Mouse (Mus musculus) spleen, postnatal 36 days (tissue): ENCODE data around the gene Hsp90ab1.

Experiments
- DNase-seq, 2 experiments: peaks; one replicate each; pipeline ENCODE4 v3.0.0; 2022; ENCODE audit warnings: low spot score in 2 of 2, mixed read lengths in 1 of 2

Hsp90ab1 gene

DNA sequence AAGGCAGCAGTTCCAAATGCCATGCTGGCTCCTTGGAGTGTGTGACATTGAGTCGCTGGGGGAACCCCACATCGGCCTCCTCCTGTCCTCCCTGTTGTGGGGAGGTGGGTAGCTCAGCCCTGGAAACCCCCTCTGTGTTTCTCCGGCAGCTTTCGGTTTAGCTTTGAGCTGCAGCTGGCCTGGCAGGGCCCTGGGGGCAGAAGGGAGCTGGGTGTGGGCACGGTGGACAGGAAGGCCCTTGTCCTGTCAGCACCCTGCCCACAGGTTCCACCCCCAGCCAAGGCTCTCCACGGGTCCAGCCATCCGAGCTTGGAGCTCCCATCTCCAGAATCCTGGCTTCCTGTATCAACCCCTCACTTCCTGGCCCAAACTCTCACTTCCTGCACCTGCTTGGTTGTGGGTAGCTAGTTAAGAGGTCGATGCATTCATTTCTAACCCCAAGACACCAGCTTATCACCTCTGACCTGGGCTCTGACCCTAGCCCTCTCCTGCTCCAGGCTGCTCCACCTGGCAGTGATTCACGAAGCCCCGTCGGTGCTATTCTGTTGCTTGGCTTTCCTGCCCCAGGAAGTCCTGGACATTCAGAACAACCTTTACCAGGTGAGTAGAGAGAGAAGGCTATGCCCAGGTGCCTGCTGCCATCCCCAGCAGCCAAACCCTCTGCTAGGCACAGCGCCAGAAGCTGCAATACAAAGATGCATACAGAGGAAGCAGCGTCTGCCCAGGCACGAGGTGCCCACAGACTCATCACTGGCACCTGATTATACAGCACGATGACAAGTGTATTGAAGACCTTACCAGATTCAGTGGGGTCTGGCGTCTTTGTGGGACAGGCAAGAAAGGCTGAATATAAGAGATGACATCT is 14.8 kb downstream of the Hsp90ab1 start:
- peak; percentile 65 to 66 for DNase-seq

DNA sequence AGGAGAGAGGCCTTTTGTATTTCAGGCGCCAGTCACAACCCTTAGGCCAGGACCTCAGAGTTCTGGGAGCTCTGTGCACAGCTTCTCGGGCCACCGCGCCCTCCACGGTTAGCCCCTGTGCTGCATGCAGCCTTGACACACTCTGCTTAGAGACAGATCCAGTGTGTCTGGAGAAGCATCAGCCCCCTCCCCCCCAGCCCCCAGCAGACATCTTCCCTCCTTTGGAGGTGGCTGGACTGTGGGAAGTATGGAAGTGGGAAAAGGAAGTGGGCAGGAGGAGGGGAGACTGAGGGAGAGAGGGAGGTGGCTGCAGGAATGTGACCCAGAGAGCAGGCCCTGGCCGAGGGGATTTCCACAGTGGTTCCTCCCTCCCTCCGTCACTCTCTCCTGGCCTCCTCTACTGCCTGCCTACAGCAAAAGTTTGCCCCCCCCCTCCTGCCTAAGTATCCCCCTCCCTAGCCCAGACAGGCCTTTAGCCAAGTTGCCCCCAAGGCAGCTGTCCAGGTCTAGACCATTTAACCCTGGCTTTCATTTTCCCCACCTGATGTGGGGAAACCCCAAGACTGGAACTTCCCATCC is 15.7 kb downstream of the Hsp90ab1 start:
- peak; percentile 53 to 55 for DNase-seq

DNA sequence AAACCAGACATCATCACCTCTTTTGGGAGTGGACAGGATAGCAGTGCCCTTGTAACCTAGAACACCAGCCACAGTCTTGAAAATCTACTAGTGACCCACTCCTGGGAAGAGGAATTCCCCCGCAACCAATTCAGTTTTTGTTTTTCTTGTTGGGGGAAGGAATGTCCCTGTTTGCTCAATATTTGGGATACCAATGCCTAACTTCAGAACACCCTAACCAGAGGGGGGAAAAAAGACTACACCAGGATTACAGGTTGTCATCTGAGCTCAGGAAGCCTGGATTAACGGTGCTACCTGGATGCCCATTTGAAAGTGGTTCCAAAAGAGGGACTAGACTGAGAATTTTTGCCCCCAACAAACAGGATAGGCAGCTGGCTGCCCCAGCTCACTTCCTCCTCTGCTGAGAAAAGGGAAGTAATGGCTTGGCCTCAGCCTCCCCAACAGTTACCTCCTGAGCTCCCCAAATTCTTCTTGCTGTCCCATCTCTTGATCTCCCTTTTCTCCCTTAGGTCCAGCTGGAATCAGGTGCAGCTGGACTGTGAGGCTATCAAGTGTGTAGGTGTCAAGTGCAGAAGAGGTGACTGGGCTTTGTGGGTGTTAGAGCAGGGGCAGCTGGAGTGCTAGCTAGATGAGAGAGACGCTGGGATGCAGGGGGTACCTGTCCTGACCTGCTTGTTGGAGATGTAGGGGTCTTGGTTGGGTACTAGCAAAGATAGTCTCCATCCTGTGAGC is 16.4 kb downstream of the Hsp90ab1 start:
- peak; percentile 68 for DNase-seq

GRCm38 (mm10) chr17:45556107-45556489 is 17.0 kb downstream of the Hsp90ab1 start:
- DNase-seq: peak in 1 of 2 experiments; percentile 28

- DNase-seq: peak; percentile 98
Observed at GRCm38 (mm10) chr17:45555452-45556106, 17.5 kb downstream of the Hsp90ab1 start, which contains the start of gene Nfkbie. TSS of gene Nfkbie (plus strand) at chr17:45555703.

- peak; percentile 50 to 52 for DNase-seq
Observed at GRCm38 (mm10) chr17:45554420-45554819, 18.7 kb downstream of the Hsp90ab1 start.

DNA sequence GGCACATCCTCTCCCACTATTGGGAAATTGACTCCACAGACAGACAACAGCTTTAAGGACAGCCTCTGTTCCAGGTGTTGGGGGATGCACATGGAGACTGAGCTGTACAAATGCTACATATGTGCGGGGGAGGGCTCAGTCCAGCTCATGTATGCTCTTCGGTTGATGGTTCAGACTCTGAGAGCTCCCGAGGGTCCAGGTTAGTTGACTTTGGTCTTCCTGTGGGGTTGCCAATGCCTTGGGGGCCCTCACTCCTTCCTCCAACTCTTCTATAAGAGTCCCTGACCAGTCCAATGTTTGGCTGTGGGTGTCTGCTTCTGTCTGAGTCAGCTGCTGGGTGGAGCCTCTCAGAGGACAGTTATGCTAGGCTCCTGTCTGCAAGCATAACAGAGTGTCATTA is 20.0 kb downstream of the Hsp90ab1 start:
- DNase-seq: no peak

DNA sequence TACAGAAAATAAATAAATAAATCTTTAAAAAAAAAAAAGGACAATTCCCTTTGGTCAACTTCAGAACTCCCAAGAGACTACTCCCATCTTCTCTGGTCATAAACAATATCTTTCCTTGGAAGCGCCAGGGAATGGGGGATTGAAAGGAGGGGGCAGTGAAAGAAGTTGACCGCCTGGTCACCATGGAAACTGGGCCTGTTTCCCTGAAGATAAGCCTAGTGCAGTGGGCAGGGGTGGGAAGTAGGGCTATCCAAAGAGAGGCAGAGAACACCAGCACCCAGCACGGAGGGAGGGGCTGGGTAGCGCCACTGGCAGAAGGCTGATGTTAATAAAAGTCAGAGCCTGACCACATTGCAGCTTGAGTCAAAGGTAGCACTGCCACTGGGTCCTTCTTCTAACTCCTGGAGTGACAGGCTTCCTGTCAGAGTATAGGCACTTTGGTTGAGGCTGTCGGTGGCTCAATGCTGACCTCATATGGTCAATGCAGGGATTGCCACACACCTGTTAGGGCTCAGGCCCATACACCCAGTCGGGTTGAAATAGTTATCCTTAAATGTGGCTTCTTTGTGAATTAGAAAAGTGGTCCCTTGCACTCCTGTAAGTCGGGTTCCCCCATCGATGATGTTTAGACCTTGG is 21.1 kb downstream of the Hsp90ab1 start:
- peak; percentile 66 to 71 for DNase-seq

DNA sequence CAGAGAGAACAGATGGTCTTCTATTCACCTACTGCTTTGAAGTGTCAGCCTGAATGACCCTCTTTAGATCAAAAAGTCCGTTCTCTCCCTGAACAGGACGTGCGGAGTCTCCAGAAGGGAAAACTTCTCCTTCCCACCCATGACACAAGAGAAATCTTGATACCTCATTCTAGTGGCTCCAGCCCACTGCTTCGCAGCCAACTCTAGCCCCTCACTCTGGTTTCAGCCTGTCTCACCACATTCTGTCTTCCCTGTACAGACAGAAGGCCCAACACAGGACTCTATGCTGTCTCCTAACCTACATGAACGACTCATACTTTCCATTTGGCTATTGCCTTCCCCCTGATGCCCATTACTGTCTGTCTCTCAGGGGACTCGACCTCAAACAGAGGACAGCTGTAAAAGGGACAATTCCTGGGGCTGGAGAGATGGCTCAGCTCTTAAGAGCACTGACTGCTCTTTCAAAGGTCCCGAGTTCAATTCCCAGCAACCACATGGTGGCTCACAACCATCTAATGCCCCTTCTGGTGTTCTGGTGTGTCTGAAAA is 21.7 kb downstream of the Hsp90ab1 start:
- DNase-seq: no peak

GRCm38 (mm10) chr17:45550253-45550652 is 22.8 kb downstream of the Hsp90ab1 start:
- DNase-seq: no peak

DNA sequence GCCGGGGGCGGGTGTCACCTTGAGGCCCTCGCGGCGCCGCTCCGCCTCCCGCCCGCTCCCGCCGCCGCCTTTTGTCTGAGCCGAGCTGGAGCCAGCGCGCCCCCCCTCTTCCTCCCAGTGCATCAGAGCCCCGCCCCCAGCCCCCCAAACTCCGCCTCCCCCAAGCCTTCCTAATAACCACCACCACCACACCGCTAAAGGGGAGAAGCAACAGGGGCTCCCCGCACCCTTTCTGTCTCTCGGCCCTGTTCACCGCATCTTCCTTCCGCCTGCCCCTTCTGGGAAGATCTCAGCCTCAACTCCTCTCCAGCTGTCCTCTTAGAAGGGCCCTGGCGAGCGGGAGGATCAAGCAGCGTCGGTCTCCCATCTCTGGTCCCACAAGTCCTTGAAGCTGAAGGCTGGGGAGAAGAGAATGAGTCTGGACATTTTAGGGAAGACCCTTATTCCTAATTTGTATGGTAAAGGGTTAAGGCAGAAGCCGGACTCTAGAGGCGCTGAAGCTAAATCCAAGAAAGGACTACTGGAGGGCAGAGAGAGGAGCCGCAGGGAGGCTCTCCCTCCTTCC is 23.4 kb downstream of the Hsp90ab1 start, which contains the start of gene Tmem151b:
Gene Tmem151b (minus strand): TSS at position 61 of the 565 bp plus-strand sequence.
- no peak for DNase-seq

GRCm38 (mm10) chr17:45548541-45549512 is 24.2 kb downstream of the Hsp90ab1 start:
- no peak for DNase-seq

DNA sequence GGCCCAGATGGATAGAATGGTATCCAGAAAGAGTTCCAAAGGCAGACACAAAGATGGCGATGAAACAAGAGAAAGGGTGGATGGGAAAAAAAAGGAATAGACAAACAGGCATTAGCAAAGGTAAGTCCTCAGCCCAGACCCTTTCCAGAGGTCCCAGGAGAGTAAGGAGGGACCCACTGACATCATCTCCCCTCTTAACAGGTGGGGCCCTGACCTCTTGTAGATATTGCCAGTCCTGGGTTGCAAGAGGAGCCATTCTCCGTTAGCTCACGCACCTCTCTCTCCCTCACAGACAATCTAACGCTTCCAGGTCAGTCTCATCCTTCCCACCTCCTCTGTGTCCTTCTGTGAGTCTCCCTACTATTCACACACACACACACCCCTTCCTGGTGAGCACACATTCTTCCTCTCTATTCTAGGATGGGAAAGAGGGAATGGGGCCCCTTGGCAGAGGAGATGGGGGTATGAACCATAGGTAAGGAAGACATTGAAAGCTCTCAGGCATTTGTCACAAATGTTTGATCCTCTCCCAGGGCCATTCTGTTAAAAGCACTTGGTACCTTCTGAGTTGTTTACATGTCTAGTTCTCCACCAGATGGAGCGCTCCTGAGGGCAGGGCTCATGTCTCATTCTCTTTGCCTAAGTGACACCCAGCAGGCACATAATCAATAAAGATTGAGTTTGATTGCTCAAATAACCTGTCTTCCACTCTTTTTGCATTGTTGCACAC is 25.4 kb downstream of the Hsp90ab1 start:
- DNase-seq: no peak

- no peak for DNase-seq
Observed at GRCm38 (mm10) chr17:45546941-45547340, 26.1 kb downstream of the Hsp90ab1 start.

DNA sequence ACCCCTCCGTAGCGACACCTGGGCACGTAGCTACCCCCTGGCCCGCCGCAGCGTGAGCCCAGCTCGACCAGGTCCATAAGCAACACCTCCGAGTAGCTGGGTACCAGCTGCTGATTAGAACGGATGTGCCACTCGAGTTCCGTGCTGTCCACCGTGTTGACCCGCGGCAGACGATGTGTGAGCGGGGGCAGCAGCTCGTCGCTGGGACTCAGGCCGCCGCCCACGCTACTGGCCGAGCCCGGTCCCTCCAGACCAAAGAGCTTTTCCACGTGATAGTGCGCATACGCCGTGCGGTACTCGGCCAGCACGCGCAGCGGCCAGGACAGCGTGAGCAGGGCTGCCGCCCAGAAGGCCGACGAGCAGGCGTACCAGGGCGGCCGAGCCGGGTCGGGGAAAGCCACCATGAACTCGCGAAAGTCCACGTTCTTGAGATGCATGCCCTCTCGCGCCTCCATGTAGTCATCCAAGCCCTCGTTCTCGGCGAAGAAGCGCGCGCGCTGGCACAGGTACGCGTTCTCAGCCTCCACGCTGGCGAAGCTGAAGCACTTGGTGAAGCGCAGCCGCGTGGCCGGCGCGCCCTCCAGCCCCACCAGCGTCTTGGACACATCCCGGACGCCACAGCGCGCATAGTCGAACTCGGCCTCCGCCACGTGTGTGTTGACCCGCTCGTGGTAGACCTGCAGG is 27.7 kb downstream of the Hsp90ab1 start:
- DNase-seq: no peak

DNA sequence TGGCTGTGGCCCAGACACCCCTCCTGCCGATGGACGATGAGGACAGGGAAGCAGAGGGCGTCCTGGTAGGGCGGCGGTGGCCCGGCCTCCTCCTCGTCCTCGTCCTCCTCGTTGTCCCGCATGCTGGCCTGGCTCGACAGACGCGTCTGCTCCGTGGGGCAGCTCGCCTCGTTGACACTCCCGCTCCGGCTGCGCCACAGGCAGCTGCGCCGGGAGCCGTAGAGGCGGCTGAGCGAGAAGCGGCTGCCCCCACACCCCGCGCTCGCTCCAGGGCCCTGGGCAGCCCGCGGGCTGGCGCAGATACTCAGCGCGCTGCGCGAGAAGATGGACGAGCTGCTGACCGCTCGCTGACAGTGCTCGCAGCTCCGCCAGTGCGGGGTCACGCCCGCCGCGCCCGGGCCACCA is 28.2 kb downstream of the Hsp90ab1 start:
- no peak for DNase-seq

DNA sequence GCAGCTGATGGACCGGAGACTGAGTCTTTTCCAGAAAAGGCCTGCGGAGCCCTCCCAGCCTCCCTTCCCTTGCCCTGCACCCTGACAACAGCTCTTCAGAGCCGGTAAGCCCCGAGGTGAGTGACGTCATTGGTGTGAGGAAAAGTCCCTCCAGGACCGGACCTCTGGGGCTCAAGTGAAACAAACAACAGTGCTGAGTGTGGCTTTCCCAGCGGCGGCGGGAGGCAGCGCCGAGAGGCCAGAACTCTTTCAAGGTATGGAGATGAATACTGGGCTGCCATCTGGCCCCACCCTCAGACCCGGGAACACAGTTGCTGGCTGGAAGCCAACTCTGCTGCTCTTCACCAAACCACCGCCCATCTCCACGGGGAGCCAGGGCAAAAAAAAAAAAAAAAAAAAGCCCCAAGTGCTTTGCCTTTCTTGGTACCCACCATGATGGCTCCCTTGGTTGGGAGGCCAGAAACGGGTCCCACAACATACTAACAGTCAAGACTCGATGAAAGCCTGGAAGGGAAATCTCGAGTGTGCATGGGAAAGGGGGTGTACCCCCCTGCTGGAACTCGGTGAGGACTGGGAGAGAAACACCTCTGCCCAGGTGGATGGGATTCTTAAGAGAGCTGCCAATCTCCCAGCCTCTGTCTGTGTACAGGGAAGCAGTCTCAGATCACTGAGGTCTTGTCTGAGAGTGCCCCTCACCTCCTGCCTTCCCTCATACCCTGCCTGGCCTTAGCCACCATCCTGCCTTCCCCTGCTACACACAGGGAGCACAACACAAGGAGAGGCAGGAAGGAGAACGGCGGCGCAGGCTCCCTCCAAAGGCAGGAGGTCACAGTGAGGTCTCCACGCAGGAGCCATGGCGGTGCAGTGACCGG is 28.8 kb downstream of the Hsp90ab1 start:
- no peak for DNase-seq
